Mouse (Mus musculus) G1E (cell line): ENCODE measurements around the gene Olfr373. TPM values are rescaled to one million over a fixed set of nuclear protein-coding genes. Genes with fewer than 3 reads are reported as not detected.
"Not testable (repeated sequence)": the region's sequence is repeated elsewhere in the genome, so short reads cannot be mapped to it uniquely, and the experiment has no call there.

ENCODE experiments used
- ATAC-seq: 2 replicates; pipeline ENCODE4 v1.8.0; 2016; ENCODE audit warnings: mild to moderate bottlenecking; ENCODE audit not compliant: insufficient number of reproducible peaks, poor library complexity, low FRiP score, severe bottlenecking; ENCODE audit errors: extremely low read depth
- DNase-seq: peaks from one replicate; pipeline ENCODE4 v3.0.0; 2012; ENCODE audit warnings: low spot score
- H3K27me3 ChIP-seq: 2 replicates; pipeline ENCODE4 v1.6.1; 2012; ENCODE audit warnings: mild to moderate bottlenecking, low read length, inconsistent platforms; ENCODE audit not compliant: insufficient read depth
- H3K36me3 ChIP-seq: replicated peaks from 2 replicates; pipeline ENCODE3; 2012; ENCODE audit warnings: mild to moderate bottlenecking, inconsistent platforms
- H3K4me1 ChIP-seq: 2 replicates; pipeline ENCODE4 v1.6.1; 2012; ENCODE audit warnings: low read depth, low read length, inconsistent platforms, mixed read lengths; ENCODE audit not compliant: insufficient read depth
- H3K4me3 ChIP-seq: 2 replicates; pipeline ENCODE4 v1.5.1; 2012; ENCODE audit warnings: low read depth, mild to moderate bottlenecking, inconsistent platforms, low read length, moderate library complexity, mixed read lengths
- H3K9me3 ChIP-seq: replicated peaks from 2 replicates; pipeline ENCODE4 v1.6.1; 2012; ENCODE audit warnings: inconsistent platforms
- CTCF ChIP-seq: IDR thresholded peaks from 2 replicates; pipeline ENCODE4 v1.5.1; 2012; ENCODE audit warnings: low read depth, low read length, inconsistent platforms, mixed read lengths
- GATA1 ChIP-seq: IDR thresholded peaks from 2 replicates; pipeline ENCODE4 v1.6.1; 2012; ENCODE audit warnings: borderline replicate concordance, low read length, inconsistent platforms, mixed read lengths
- GATA2 ChIP-seq: IDR thresholded peaks from 2 replicates; pipeline ENCODE4 v1.6.1; 2012; ENCODE audit warnings: low read depth, low read length, inconsistent platforms, borderline replicate concordance
- POLR2AphosphoS5 ChIP-seq: IDR thresholded peaks from 2 replicates; pipeline ENCODE4 v1.6.1; 2012; ENCODE audit warnings: low read depth, low read length, inconsistent platforms; ENCODE audit not compliant: insufficient replicate concordance
- TAL1 ChIP-seq: conservative IDR thresholded peaks from 2 replicates; pipeline ENCODE4 v1.6.1; 2012; ENCODE audit warnings: low read depth, low read length, inconsistent platforms, mixed read lengths
- polyA plus RNA-seq: library from polyadenylated mRNA; stranded (reverse); fragments of >175 nt; gene quantifications from 2 replicates; pipeline ENCODE4 v1.2.3, GENCODE M21; 2012
- total RNA-seq, 2 experiments: library from RNA; stranded (forward) in 1 of 2; stranded (reverse) in 1 of 2; fragments of 200-1000 nt in 1 of 2; fragments of >200 nt in 1 of 2; fragmentation: Nextera tagmentation in 1 of 2; gene quantifications; 2 replicates each; pipeline ENCODE4 v1.2.3; 2014 to 2017

The Olfr373 gene
- total and polyA plus RNA-seq, 3 experiments: 0.05 TPM; not detected in 2

DNA sequence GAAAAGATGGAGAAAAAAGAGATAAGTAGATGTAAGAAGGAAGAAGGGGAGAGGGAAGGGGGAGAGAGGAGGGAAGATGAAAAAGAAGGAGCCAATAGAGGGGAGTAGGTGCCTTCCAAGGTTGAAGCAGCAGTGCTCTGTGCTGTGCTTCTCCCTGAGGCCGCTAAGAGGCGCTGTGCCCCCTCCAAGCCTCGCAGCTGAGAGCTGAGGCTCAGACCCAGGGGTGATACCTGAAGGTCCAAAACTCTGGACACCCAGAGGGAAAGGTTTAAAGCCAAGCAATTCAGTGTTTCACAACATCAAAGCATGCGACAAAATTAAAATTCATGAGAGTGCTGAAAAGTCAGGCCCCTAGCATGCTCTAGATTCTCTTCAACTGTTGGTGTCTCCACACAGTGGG is 22.2 kb downstream of the Olfr373 start:
- Histone ChIP-seq H3K36me3 (no peaks in the 10 kb centered on the region), H3K4me3 (no peak overlapping the region), H3K27me3 (peaks cover 15% of the 10 kb centered on the region), H3K4me1 (peaks cover 2% of the 10 kb centered on the region; the same call in 1 of the 2 replicates), H3K9me3 (no peaks in the 10 kb centered on the region)
- ATAC-seq: no peak
- no peak for TF ChIP-seq POLR2AphosphoS5
- no peak for DNase-seq

GRCm38 (mm10) chr8:72106740-72107139 is 23.8 kb downstream of the Olfr373 start, which contains the start of gene Olfr374:
Gene Olfr374 (plus strand): TSS chr8:72107040.
- no peak for ATAC-seq

GRCm38 (mm10) chr8:72110876-72111275 is 27.9 kb downstream of the Olfr373 start:
- DNase-seq (peak; percentile 47), ATAC-seq (peak; percentile 40)
- TF ChIP-seq GATA1: no peak
- no peak for TF ChIP-seq CTCF
- TF ChIP-seq GATA2: no peak
- no peak for TF ChIP-seq TAL1
- TF ChIP-seq POLR2AphosphoS5: no peak
- no peak overlapping the region for H3K4me3 ChIP-seq
- peaks cover 7% of the 10 kb centered on the region for H3K4me1 ChIP-seq
- H3K36me3 ChIP-seq: no peaks in the 10 kb centered on the region
- peaks cover 11% of the 10 kb centered on the region for H3K27me3 ChIP-seq
- 0 out of 2 replicates have a peak, but pooled peaks cover 2% of the 10 kb centered on the region for H3K9me3 ChIP-seq

More at GRCm38 (mm10) chr8:72106740-72107139, 23.8 kb downstream of the Olfr373 start, which contains the start of gene Olfr374:
- H3K4me3 ChIP-seq: no peak within 1 kb of the TSS
- peaks cover 7% of the 10 kb centered on the region for H3K4me1 ChIP-seq
- no peak for DNase-seq
- TF ChIP-seq GATA1 (no peak), GATA2 (no peak), CTCF (no peak), POLR2AphosphoS5 (no peak), TAL1 (no peak)
- no peaks in the 10 kb centered on the region for H3K36me3 ChIP-seq
- H3K27me3 ChIP-seq: peaks cover 15% of the 10 kb centered on the region
- H3K9me3 ChIP-seq: no peaks in the 10 kb centered on the region

DNA sequence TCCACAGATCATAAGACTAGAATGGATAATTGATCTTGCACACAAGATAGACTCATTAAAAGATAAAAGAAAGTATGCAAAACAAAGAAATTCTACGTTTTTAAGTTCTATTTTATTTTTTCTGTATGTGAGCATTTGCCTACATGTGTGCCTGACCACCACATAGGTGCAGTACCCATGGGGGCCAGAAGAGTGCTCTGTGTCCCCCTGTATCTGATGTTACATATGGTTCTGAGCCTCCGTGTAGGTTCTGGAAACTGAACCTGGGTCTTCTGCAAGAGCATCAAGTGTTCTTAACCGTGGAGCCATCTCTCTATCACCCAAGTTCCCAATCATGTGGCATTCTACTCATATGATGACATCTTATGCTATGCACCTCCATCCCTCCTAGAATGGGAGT is 29.5 kb downstream of the Olfr373 start:
- Histone ChIP-seq H3K27me3 (peaks cover 5% of the 10 kb centered on the region), H3K36me3 (no peaks in the 10 kb centered on the region), H3K9me3 (0 out of 2 replicates have a peak, but pooled peaks cover 2% of the 10 kb centered on the region), H3K4me1 (peaks cover 7% of the 10 kb centered on the region), H3K4me3 (no peak overlapping the region)
- TF ChIP-seq POLR2AphosphoS5 (no peak), CTCF (peak; percentile 12; the same call in 1 of the 2 replicates), GATA2 (no peak), GATA1 (no peak)
- ATAC-seq (no peak), DNase-seq (no peak)

DNA sequence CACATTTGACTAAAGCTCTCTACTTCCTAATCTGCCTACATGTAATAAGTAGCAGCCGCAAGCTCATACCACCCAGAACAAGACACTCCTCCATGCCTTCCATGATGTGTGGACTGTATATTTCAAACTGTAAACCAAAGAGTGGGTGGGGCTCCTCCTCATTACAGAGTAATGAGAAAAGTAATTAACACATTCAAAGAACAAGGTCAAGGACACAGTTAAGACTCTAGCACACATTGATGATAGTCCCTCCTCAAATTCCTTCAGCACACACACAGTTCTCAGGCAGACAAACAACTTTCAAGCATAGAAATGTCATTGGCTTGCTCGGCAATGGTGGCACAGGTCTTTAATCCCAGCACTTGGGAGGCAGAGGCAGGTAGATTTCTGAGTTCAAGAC is 32.2 kb downstream of the Olfr373 start:
- peaks cover 5% of the 10 kb centered on the region for H3K4me1 ChIP-seq
- ATAC-seq (no peak), DNase-seq (no peak)
- H3K9me3 ChIP-seq: 0 out of 2 replicates have a peak, but pooled peaks cover 2% of the 10 kb centered on the region
- H3K27me3 ChIP-seq: no peaks in the 10 kb centered on the region
- TF ChIP-seq CTCF (no peak), GATA1 (no peak), TAL1 (no peak), POLR2AphosphoS5 (no peak), GATA2 (no peak)
- H3K36me3 ChIP-seq: no peaks in the 10 kb centered on the region
- H3K4me3 ChIP-seq: no peak overlapping the region

- H3K27me3 ChIP-seq: no peaks in the 10 kb centered on the region
- DNase-seq (no peak), ATAC-seq (no peak)
- H3K9me3 ChIP-seq: no peaks in the 10 kb centered on the region
- H3K4me1 ChIP-seq: no peaks in the 10 kb centered on the region
- no peak for TF ChIP-seq TAL1
- no peak for TF ChIP-seq POLR2AphosphoS5
- no peak for TF ChIP-seq GATA2
- no peak for TF ChIP-seq CTCF
- no peak for TF ChIP-seq GATA1
- H3K36me3 ChIP-seq: no peaks in the 10 kb centered on the region
- H3K4me3 ChIP-seq: no peak overlapping the region
These were observed 35.6 kb downstream of the Olfr373 start for GRCm38 (mm10) chr8:72118616-72119015.

GRCm38 (mm10) chr8:72121486-72121885 is 38.5 kb downstream of the Olfr373 start:
- DNase-seq, H3K27me3 ChIP-seq, H3K4me3 ChIP-seq, H3K9me3 ChIP-seq, H3K4me1 ChIP-seq, ATAC-seq, H3K36me3 ChIP-seq: not testable (repeated sequence)
